Mouse (Mus musculus) urinary bladder, postnatal 0 days (tissue): ENCODE data around the gene Ube2n. TPM values are rescaled to one million over a fixed set of nuclear protein-coding genes. Genes with fewer than 3 reads are reported as not detected.
A peak's percentile ranks its signal among the peaks of the same experiment; 100 is the strongest.

Experiments used
- microRNA-seq: library from miRNA; unstranded; fragments of <30 nt; microRNA quantifications from one replicate; pipeline ENCODE4, GENCODE M21; 2016
- polyA plus RNA-seq: library from polyadenylated mRNA; unstranded; fragments of >200 nt; fragmentation: Nextera tagmentation; extraction: Ambion mirVana; gene quantifications from 2 replicates; pipeline ENCODE4 v1.2.1, GENCODE M21; 2015

Gene Ube2n
- polyA plus RNA-seq = 200 and 217 TPM in 2 replicates

DNA sequence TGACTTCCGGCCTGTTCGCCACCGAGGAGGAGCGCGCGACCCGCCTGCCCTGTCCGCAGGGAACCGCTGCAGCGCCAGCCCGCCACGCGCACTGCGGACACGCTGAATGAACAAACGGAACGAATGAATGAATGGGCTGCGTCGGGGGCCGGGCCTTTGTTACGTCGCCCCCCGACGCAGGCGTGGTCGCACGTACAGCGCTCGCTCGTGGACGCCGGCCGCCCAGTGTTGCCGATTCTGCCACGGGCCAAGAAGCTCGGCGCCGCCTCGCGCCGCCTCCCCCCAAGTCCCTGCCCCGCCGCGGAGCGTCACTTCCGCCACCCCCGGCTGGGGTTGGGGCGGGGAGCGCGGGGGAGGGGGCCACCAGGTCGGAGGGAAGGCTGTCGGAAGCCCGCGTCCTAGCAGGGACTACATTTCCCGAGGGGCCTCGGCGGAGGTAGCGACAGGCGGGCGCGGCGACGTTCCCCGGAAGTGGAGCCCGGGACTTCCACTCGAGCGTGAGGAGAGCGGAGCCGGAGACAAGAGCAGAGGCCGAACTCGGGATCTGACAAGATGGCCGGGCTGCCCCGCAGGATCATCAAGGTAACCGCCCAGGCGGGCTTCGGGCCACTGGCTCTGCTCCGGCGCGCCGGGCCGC, at the start of gene Ube2n:
Gene Ube2n, plus strand, starts transcription at position 490 of the 637 bp plus-strand sequence.

DNA sequence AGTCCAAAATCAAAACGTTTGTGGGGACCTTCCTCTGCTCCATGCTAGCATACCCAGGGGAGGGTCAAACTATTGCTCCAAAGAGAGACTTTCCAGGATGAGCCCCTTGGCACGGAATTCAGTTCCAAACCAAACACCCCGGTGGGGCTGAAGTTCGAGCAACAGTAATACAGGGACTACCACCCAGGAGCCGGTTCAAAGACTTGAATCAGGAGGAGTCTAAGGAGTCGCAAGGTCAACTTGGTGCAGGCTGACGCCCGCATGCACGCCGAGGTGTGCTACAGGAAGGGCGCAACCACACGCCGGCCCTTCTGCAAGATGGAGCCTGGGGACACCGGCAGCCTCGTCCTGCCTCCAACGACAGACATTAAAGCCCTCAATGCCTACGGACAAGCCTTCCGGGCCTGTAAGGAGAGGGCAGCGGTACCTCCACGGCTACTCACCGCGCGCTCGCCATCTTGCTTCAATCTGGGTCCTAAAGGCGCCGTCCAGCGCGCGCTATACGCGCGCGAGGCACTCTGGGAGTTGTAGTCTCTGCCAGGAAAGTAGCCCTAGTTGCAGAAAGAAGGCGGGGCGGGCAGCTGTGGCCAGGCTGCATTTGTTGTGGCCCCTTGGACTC, 13.4 kb upstream of the Ube2n start, which contains the start of gene Mrpl42:
Gene Mrpl42, minus strand, starts transcription at position 478 of the 619 bp plus-strand sequence.

DNA sequence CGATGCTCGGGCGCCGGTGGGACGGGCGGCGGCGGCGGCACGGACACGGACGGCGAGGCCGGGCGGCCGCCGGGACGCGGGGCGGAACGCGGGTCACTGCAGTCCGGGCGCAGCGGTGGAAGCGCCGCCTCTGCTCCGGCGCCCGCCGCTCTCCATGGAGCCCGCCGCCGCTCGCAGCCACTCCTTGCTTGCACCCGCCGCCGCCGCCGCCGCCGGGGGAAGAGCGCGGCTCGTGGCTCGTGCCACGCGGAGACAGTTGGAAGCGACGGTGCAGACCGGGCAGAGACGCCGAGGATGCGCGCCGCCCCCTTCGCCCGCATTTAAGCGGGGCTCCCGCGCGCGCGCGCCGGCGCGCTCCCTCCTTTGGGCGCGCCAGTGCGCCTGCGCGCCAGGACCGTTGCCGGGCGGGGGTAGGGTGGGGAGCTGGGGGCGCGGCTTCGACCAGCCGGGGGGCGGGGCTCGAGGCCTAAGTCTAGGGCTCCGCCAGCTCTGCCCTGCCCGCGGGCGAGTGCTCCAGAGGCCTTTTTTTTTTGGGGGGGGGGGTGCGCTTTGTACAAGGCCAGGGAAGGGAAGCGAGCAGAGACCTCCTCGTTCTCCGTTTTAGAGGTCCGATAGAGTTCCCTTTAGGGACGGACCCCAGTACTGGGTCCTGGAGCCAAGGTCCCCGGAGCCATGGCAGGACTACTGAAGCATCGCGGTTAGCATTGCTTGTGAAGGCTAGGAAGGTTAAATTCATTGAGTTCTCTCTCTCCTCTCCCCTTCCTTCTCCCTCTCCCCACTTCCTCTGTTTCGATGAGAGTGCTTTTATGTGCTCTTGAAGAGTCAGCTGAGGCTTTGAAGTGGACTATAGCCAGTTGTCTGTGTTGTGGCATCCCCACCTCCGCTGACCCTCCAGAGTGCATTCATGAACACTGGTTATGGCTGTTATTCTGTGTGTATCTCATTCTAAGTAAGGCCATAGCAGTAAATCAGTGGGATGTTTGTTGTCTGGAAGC, 49.2 kb downstream of the Ube2n start, which contains the start of gene Nudt4:
Gene Nudt4, minus strand, starts transcription at position 296 of the 995 bp plus-strand sequence.

Small RNA genes within 50 kb of the gene (microRNA-seq; reads per million reads assigned to microRNA genes)
- 8.0 reads per million, percentile 16 among the genes with 10 or more reads in this experiment for gene Mir3058

Other genes starting within 250 kb of the Ube2n start
- gene Cradd, start 191.0 kb upstream of the Ube2n start, polyA plus RNA-seq = 6.2 TPM in 2 replicates
- gene Socs2, start 98.0 kb upstream of the Ube2n start, polyA plus RNA-seq = 31.6 and 33.5 TPM in 2 replicates
- gene Mrpl42, start 13.2 kb upstream of the Ube2n start, polyA plus RNA-seq = 190 and 221 TPM in 2 replicates
- 51.6 and 64.4 TPM in 2 replicates for gene Nudt4, start 49.0 kb downstream of the Ube2n start, polyA plus RNA-seq
- gene Anapc15-ps, start 158.3 kb downstream of the Ube2n start, polyA plus RNA-seq = not detected in 2 replicates